Mouse (Mus musculus) embryonic facial prominence, embryonic 12.5 days (tissue): ENCODE results near the gene Wbp1l. TPM values are rescaled to one million over a fixed set of nuclear protein-coding genes. Genes with fewer than 3 reads are reported as not detected.
"Not testable (repeated sequence)": the region's sequence is repeated elsewhere in the genome, so short reads cannot be mapped to it uniquely, and the experiment has no call there.

ENCODE experiments used
- ATAC-seq: fragments of 200-750 bp; cut with Nextera tagmentation; 2 replicates; pipeline ENCODE4 v1.8.0; 2017; ENCODE audit not compliant: insufficient number of reproducible peaks, insufficient read depth, low FRiP score, low TSS enrichment
- H3K27ac ChIP-seq: fragments of 300-500 bp; sonication (generic); 2 replicates; pipeline ENCODE4 v1.5.1; 2016; ENCODE audit warnings: mild to moderate bottlenecking
- H3K27me3 ChIP-seq: fragments of 300-500 bp; sonication (generic); 2 replicates; pipeline ENCODE4 v1.6.1; 2016; ENCODE audit warnings: mild to moderate bottlenecking, moderate library complexity
- H3K36me3 ChIP-seq: fragments of 300-500 bp; sonication (generic); 2 replicates; pipeline ENCODE4 v1.6.1; 2016; ENCODE audit warnings: mild to moderate bottlenecking
- H3K4me1 ChIP-seq: fragments of 300-500 bp; sonication (generic); 2 replicates; pipeline ENCODE4 v1.6.1; 2016
- H3K4me2 ChIP-seq: fragments of 300-500 bp; sonication (generic); replicated peaks from 2 replicates; pipeline ENCODE4 v1.6.1; 2016; ENCODE audit warnings: mild to moderate bottlenecking, moderate library complexity
- H3K4me3 ChIP-seq: fragments of 300-500 bp; sonication (generic); 2 replicates; pipeline ENCODE4 v1.5.1; 2016; ENCODE audit warnings: mild to moderate bottlenecking
- H3K9ac ChIP-seq: fragments of 300-500 bp; sonication (generic); 2 replicates; pipeline ENCODE4 v1.6.1; 2016; ENCODE audit warnings: mild to moderate bottlenecking, moderate library complexity
- H3K9me3 ChIP-seq: fragments of 300-500 bp; sonication (generic); 2 replicates; pipeline ENCODE4 v1.6.1; 2016; ENCODE audit warnings: mild to moderate bottlenecking, moderate library complexity
- WGBS: fragments of 180-500 bp; shearing (Covaris S2); methylation state at CpG from one replicate; pipeline ENCODE4 v1.1.7; 2016; 5-methylcytosine and 5-hydroxymethylcytosine counted together
- polyA plus RNA-seq: library from polyadenylated mRNA; unstranded; fragments of >200 nt; fragmentation: Nextera tagmentation; extraction: Ambion mirVana; gene quantifications from 2 replicates; pipeline ENCODE4 v1.2.1, GENCODE M21; 2016

Wbp1l gene
- 52.5 and 54.1 TPM in 2 replicates for polyA plus RNA-seq

- Histone ChIP-seq H3K9ac (peak within 1 kb of the TSS; percentile 80), H3K27ac (peak within 1 kb of the TSS; percentile 54; the same call in 1 of the 2 replicates), H3K4me3 (peak within 1 kb of the TSS; percentile 99), H3K27me3 (no peaks in the 10 kb centered on the region), H3K36me3 (peaks cover 9% of the 10 kb centered on the region; the same call in 1 of the 2 replicates), H3K4me1 (peaks cover 13% of the 10 kb centered on the region), H3K4me2 (peak within 1 kb of the TSS; percentile 86), H3K9me3 (no peaks in the 10 kb centered on the region)
- ATAC-seq = peak; percentile 99
- 1% methylated on average over 22 of the region's 22 CpGs for WGBS
Observed at GRCm38 (mm10) chr19:46598720-46599252, at the start of gene Wbp1l. Wbp1l (plus strand) TSS chr19:46599084.

- Histone ChIP-seq H3K4me2 (no peak overlapping the region), H3K27me3 (no peaks in the 10 kb centered on the region), H3K9ac (no peak overlapping the region), H3K4me3 (no peak overlapping the region), H3K4me1 (no peaks in the 10 kb centered on the region), H3K9me3 (no peaks in the 10 kb centered on the region), H3K27ac (no peak overlapping the region), H3K36me3 (peaks cover 57% of the 10 kb centered on the region)
- ATAC-seq = no peak
- 92% methylated on average over 4 of the region's 4 CpGs for WGBS
Observed at GRCm38 (mm10) chr19:46550385-46550784, 48.5 kb upstream of the Wbp1l start.

- Histone ChIP-seq H3K4me3 (no peak overlapping the region), H3K27ac (no peak overlapping the region), H3K9ac (no peak overlapping the region), H3K27me3 (no peaks in the 10 kb centered on the region), H3K4me1 (no peaks in the 10 kb centered on the region), H3K9me3 (no peaks in the 10 kb centered on the region), H3K4me2 (no peak overlapping the region), H3K36me3 (peaks cover 62% of the 10 kb centered on the region)
- 82% methylated on average over 3 of the region's 4 CpGs for WGBS
- no peak for ATAC-seq
Observed at GRCm38 (mm10) chr19:46552496-46552895, 46.4 kb upstream of the Wbp1l start.

- Histone ChIP-seq H3K4me1 (no peaks in the 10 kb centered on the region), H3K27me3 (no peaks in the 10 kb centered on the region), H3K9me3 (no peaks in the 10 kb centered on the region), H3K36me3 (peaks cover 60% of the 10 kb centered on the region), H3K4me2 (no peak overlapping the region), H3K4me3 (no peak overlapping the region), H3K9ac (no peak overlapping the region), H3K27ac (no peak overlapping the region)
- 75% methylated on average over 11 of the region's 11 CpGs for WGBS
- no peak for ATAC-seq
Observed at GRCm38 (mm10) chr19:46553541-46553955, 45.3 kb upstream of the Wbp1l start.

- peaks cover 32% of the 10 kb centered on the region for H3K36me3 ChIP-seq
- H3K27ac ChIP-seq = no peak overlapping the region
- no peaks in the 10 kb centered on the region for H3K4me1 ChIP-seq
- H3K27me3 ChIP-seq = no peaks in the 10 kb centered on the region
- no peaks in the 10 kb centered on the region for H3K9me3 ChIP-seq
- no peak overlapping the region for H3K9ac ChIP-seq
- no peak overlapping the region for H3K4me2 ChIP-seq
- no peak for ATAC-seq
- 79% methylated on average over 8 of the region's 8 CpGs for WGBS
- no peak overlapping the region for H3K4me3 ChIP-seq
Observed at GRCm38 (mm10) chr19:46558009-46558408, 40.9 kb upstream of the Wbp1l start.

GRCm38 (mm10) chr19:46558631-46559030, 40.3 kb upstream of the Wbp1l start:
- WGBS = 47% methylated on average over 12 of the region's 12 CpGs
- H3K9me3 ChIP-seq = no peaks in the 10 kb centered on the region
- no peak overlapping the region for H3K9ac ChIP-seq
- no peak overlapping the region for H3K4me3 ChIP-seq
- H3K36me3 ChIP-seq = peaks cover 32% of the 10 kb centered on the region
- ATAC-seq = no peak
- H3K27me3 ChIP-seq = no peaks in the 10 kb centered on the region
- no peaks in the 10 kb centered on the region for H3K4me1 ChIP-seq
- H3K27ac ChIP-seq = no peak overlapping the region
- H3K4me2 ChIP-seq = no peak overlapping the region

- Histone ChIP-seq H3K27ac (no peak overlapping the region), H3K9me3 (no peaks in the 10 kb centered on the region), H3K4me3 (no peak overlapping the region), H3K4me2 (no peak overlapping the region), H3K9ac (no peak overlapping the region), H3K4me1 (no peaks in the 10 kb centered on the region), H3K36me3 (peaks cover 8% of the 10 kb centered on the region), H3K27me3 (no peaks in the 10 kb centered on the region)
- no peak for ATAC-seq
- 41% methylated on average over 1 of the region's 1 CpGs for WGBS
Observed at GRCm38 (mm10) chr19:46562132-46562531, 36.8 kb upstream of the Wbp1l start.

- H3K36me3 ChIP-seq = peaks cover 8% of the 10 kb centered on the region; the same call in 1 of the 2 replicates
- H3K4me2 ChIP-seq = no peak overlapping the region
- H3K4me1 ChIP-seq = no peaks in the 10 kb centered on the region
- WGBS = 88% methylated on average over 14 of the region's 14 CpGs
- no peaks in the 10 kb centered on the region for H3K27me3 ChIP-seq
- no peak overlapping the region for H3K9ac ChIP-seq
- H3K4me3 ChIP-seq = no peak overlapping the region
- H3K27ac ChIP-seq = no peak overlapping the region
- no peak for ATAC-seq
- no peaks in the 10 kb centered on the region for H3K9me3 ChIP-seq
Observed at GRCm38 (mm10) chr19:46562581-46563515, 36.0 kb upstream of the Wbp1l start.

- H3K9ac ChIP-seq = no peak overlapping the region
- H3K27ac ChIP-seq = no peak overlapping the region
- 0 out of 2 replicates have a peak, but pooled peaks cover 6% of the 10 kb centered on the region for H3K36me3 ChIP-seq
- no peak overlapping the region for H3K4me3 ChIP-seq
- WGBS = 76% methylated on average over 4 of the region's 4 CpGs
- H3K4me1 ChIP-seq = no peaks in the 10 kb centered on the region
- no peaks in the 10 kb centered on the region for H3K9me3 ChIP-seq
- no peaks in the 10 kb centered on the region for H3K27me3 ChIP-seq
- no peak for ATAC-seq
- H3K4me2 ChIP-seq = no peak overlapping the region
Observed at GRCm38 (mm10) chr19:46563603-46564002, 35.3 kb upstream of the Wbp1l start.

- Histone ChIP-seq H3K4me1 (no peaks in the 10 kb centered on the region), H3K27ac (no peak overlapping the region), H3K4me3 (no peak overlapping the region), H3K27me3 (no peaks in the 10 kb centered on the region), H3K9ac (no peak overlapping the region), H3K36me3 (0 out of 2 replicates have a peak, but pooled peaks cover 6% of the 10 kb centered on the region), H3K9me3 (no peaks in the 10 kb centered on the region), H3K4me2 (no peak overlapping the region)
- WGBS = 81% methylated on average over 14 of the region's 14 CpGs
- ATAC-seq = no peak
Observed at GRCm38 (mm10) chr19:46564043-46564462, 34.8 kb upstream of the Wbp1l start.

- Histone ChIP-seq H3K4me2 (peak overlapping the region; percentile 73), H3K4me1 (peaks cover 17% of the 10 kb centered on the region)
- H3K36me3 ChIP-seq, H3K27ac ChIP-seq, H3K27me3 ChIP-seq, H3K4me3 ChIP-seq, ATAC-seq, H3K9me3 ChIP-seq, H3K9ac ChIP-seq: not testable (repeated sequence)
- 74% methylated on average over 3 of the region's 3 CpGs for WGBS
Observed at GRCm38 (mm10) chr19:46571211-46571877, 27.5 kb upstream of the Wbp1l start.
